Mouse (Mus musculus) pancreas, adult 10 weeks (tissue): ENCODE results near the gene Gm21778. TPM values are rescaled to one million over a fixed set of nuclear protein-coding genes. Genes with fewer than 3 reads are reported as not detected.

Experiments used
- polyA plus RNA-seq: library from polyadenylated mRNA; stranded (reverse); fragments of 350-450 nt; fragmentation: Illumina TruSeq; extraction: RNeasy Lipid Tissue Mini Kit (QIAGEN cat#74804); gene quantifications from one replicate; pipeline ENCODE4 v1.2.3, GENCODE M21; 2015; ENCODE audit warnings: low read depth, low replicate concordance; ENCODE audit not compliant: insufficient read depth

Gm21778 gene
- not detected for polyA plus RNA-seq

DNA sequence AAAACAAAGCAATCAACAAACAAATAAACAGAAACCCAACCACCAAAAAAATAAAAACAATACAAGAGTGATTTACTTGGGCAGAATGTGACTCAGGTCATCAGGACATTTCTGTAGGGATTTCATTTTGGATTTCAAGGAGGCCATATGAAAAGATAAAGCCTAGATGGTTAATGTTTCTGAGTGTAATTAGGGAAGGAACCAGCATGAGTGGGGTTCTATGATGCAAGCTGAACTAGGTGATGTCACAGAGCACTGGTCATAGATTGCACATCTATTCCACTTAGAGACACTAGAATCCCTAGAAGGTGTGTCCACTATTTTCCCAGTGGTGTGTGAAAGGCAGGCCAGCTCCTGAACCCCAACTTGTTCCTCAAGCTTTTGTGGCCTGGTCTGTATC is at the start of gene Gm21778:
Gm21778 (plus strand) TSS at position 301 of the 400 bp plus-strand sequence.

Other genes with a start within 250 kb of the Gm21778 start
- gene Gm20914, start 216.5 kb upstream of the Gm21778 start, polyA plus RNA-seq = not detected
- gene Gm28171, start 149.1 kb upstream of the Gm21778 start, polyA plus RNA-seq = not detected